Mouse (Mus musculus): ENCODE data around the gene Olfr24.
A peak's percentile ranks its signal among the peaks of the same experiment; 100 is the strongest.
"Not testable (repeated sequence)": the region's sequence is repeated elsewhere in the genome, so short reads cannot be mapped to it uniquely, and the experiment has no call there.

Olfr24 gene

GRCm38 (mm10) chr9:18763896-18764295 lies at the start of gene Olfr24:
TSS of gene Olfr24 (minus strand) at chr9:18763996.
- DNase-seq, result no peak

GRCm38 (mm10) chr9:18785316-18785715 lies 21.5 kb upstream of the Olfr24 start:
- DNase-seq, result no peak

- DNase-seq, result peak; percentile 8
Observed at GRCm38 (mm10) chr9:18779476-18779875, 15.7 kb upstream of the Olfr24 start.

- no peak for DNase-seq
Observed at GRCm38 (mm10) chr9:18778981-18779380, 15.2 kb upstream of the Olfr24 start.

- DNase-seq, result no peak
Observed at GRCm38 (mm10) chr9:18755595-18755994, 8.2 kb downstream of the Olfr24 start.

GRCm38 (mm10) chr9:18744639-18745038 lies 19.2 kb downstream of the Olfr24 start:
- no peak for DNase-seq

- not testable (repeated sequence) for DNase-seq
Observed at GRCm38 (mm10) chr9:18734177-18734576, 29.6 kb downstream of the Olfr24 start.

- DNase-seq, result no peak
Observed at GRCm38 (mm10) chr9:18722712-18723099, 41.1 kb downstream of the Olfr24 start.

GRCm38 (mm10) chr9:18721931-18722711 lies 41.7 kb downstream of the Olfr24 start:
- no peak for DNase-seq

GRCm38 (mm10) chr9:18721011-18721410 lies 42.8 kb downstream of the Olfr24 start:
- DNase-seq, result no peak

GRCm38 (mm10) chr9:18705628-18706027 lies 58.2 kb downstream of the Olfr24 start:
- DNase-seq, result no peak
